9 mouse cellular contexts compared by ENCODE assay signal in the genomic region with DNA sequence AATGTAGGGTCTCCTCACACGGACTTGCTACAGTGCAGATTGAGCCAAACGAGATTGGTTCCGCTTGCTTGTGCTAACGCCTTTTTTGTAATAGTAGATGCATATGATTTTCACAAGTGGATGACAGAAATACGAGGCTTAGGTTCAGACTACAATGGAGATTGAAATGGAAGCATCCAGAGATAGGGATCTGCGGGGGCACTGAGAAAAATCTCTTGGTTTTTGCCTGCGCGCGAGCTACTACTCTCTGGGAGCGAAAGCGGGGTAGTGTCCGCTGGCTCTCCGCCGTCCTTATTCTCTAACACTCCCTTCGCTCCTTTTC. TPM values are rescaled to one million over a fixed set of nuclear protein-coding genes. Genes with fewer than 3 reads are reported as not detected.
A peak's percentile ranks its signal among the peaks of the same experiment; 100 is the strongest.
DNase-seq lines count a peak whose midpoint lies in the region; ATAC-seq lines count a peak whose summit lies in the region.
"Had no signal": no experiment of that assay in that cellular context is flagged by ENCODE, and none has a peak within 500 bp of the region (broad histone marks: within the 10 kb centered on the region; RNA-seq: fewer than 3 reads in every experiment).

No protein-coding gene starts in this region.

- peak overlapping the region; percentile 95 for H3K27ac ChIP-seq in kidney, embryonic 15.5 days
- H3K27ac ChIP-seq in embryonic facial prominence, embryonic 10.5 days (replicated peaks), result peak overlapping the region; percentile 99
- peak overlapping the region; percentile 87 for H3K27ac ChIP-seq in intestine, embryonic 14.5 days (ENCODE audit: low read depth)
- peak overlapping the region; percentile 85 for H3K27ac ChIP-seq in midbrain, embryonic 16.5 days (ENCODE audit: low read length)

- peaks cover 38% of the 10 kb centered on the region for H3K4me1 ChIP-seq in kidney, embryonic 15.5 days
- peaks cover 44% of the 10 kb centered on the region for H3K4me1 ChIP-seq in embryonic facial prominence, embryonic 10.5 days
- H3K4me1 ChIP-seq in intestine, embryonic 14.5 days (replicated peaks; ENCODE audit: control insufficient read depth, insufficient read depth, low read length), result peaks cover 18% of the 10 kb centered on the region
- peaks cover 29% of the 10 kb centered on the region for H3K4me1 ChIP-seq in midbrain, embryonic 16.5 days (ENCODE audit: control insufficient read depth, insufficient read depth, low read length)

- 4% methylated on average over 15 of the region's 15 CpGs for WGBS in kidney, embryonic 15.5 days
- WGBS in embryonic facial prominence, embryonic 10.5 days, result 8% methylated on average over 15 of the region's 15 CpGs
- 4% methylated on average over 15 of the region's 15 CpGs for WGBS in intestine, embryonic 14.5 days
- WGBS in midbrain, embryonic 16.5 days, result 5% methylated on average over 15 of the region's 15 CpGs

- no peak for DNase-seq in kidney, postnatal 14 days
- no peak for DNase-seq in embryonic facial prominence, embryonic 10.5 days (ENCODE audit: low spot score)
- no peak for DNase-seq in intestine, embryonic 14.5 days (ENCODE audit: low spot score)
- DNase-seq in layer of hippocampus, postnatal 10 days (ENCODE audit: low spot score in 2 of 2), result no peak
- no peak for DNase-seq in layer of hippocampus, adult 8-10 months (ENCODE audit: low spot score in 2 of 2)

- H3K4me3 ChIP-seq in kidney, embryonic 15.5 days (replicated peaks), result peak overlapping the region; percentile 87
- H3K4me3 ChIP-seq in embryonic facial prominence, embryonic 10.5 days, result peak overlapping the region; percentile 100
- peak overlapping the region; percentile 100 for H3K4me3 ChIP-seq in intestine, embryonic 14.5 days (ENCODE audit: low read depth, low read length)
- H3K4me3 ChIP-seq in midbrain, embryonic 16.5 days (ENCODE audit: low read depth, low read length), result peak overlapping the region; percentile 83

- peaks cover 33% of the 10 kb centered on the region for H3K36me3 ChIP-seq in kidney, embryonic 15.5 days
- H3K36me3 ChIP-seq in embryonic facial prominence, embryonic 10.5 days (replicated peaks), result peaks cover 34% of the 10 kb centered on the region
- H3K36me3 ChIP-seq in intestine, embryonic 14.5 days (ENCODE audit: control insufficient read depth, insufficient read depth, low read length), result peaks cover 34% of the 10 kb centered on the region
- H3K36me3 ChIP-seq in midbrain, embryonic 16.5 days (ENCODE audit: control insufficient read depth, insufficient read depth, low read length), result peaks cover 21% of the 10 kb centered on the region

- no peaks in the 10 kb centered on the region for H3K9me3 ChIP-seq in kidney, embryonic 15.5 days (replicated peaks)
- no peaks in the 10 kb centered on the region for H3K9me3 ChIP-seq in embryonic facial prominence, embryonic 10.5 days
- H3K9me3 ChIP-seq in intestine, embryonic 14.5 days (ENCODE audit: control insufficient read depth, low read length), result no peaks in the 10 kb centered on the region
- no peaks in the 10 kb centered on the region for H3K9me3 ChIP-seq in midbrain, embryonic 16.5 days (replicated peaks; ENCODE audit: control insufficient read depth, low read length, poor library complexity, severe bottlenecking)

- H3K9ac ChIP-seq in kidney, embryonic 15.5 days, result peak overlapping the region; percentile 98
- peak overlapping the region; percentile 100 for H3K9ac ChIP-seq in intestine, embryonic 14.5 days (ENCODE audit: low read length)
- peak overlapping the region; percentile 98 for H3K9ac ChIP-seq in midbrain, embryonic 16.5 days (ENCODE audit: low read depth, low read length)

- peak overlapping the region; percentile 66 for H3K4me2 ChIP-seq in kidney, embryonic 15.5 days
- peak overlapping the region; percentile 98 for H3K4me2 ChIP-seq in intestine, embryonic 14.5 days (ENCODE audit: low read length)
- peak overlapping the region; percentile 71 for H3K4me2 ChIP-seq in midbrain, embryonic 16.5 days (ENCODE audit: low read length)

- ATAC-seq in kidney, embryonic 15.5 days (replicated peaks; ENCODE audit: low FRiP score), result no peak
- no peak; the same call in 1 of the 2 replicates for ATAC-seq in intestine, embryonic 14.5 days (replicated peaks; ENCODE audit: low FRiP score, low TSS enrichment, low read depth)
- ATAC-seq in midbrain, embryonic 16.5 days, result no peak
- no peak for ATAC-seq in monocyte, adult 5-6 weeks (replicated peaks; ENCODE audit: insufficient number of reproducible peaks, low FRiP score, low TSS enrichment, poor library complexity, severe bottlenecking)

- H3K27me3 ChIP-seq in kidney, embryonic 15.5 days, result no peaks in the 10 kb centered on the region
- H3K27me3 ChIP-seq in embryonic facial prominence, embryonic 10.5 days (replicated peaks; ENCODE audit: low read depth, poor library complexity, severe bottlenecking), result peaks cover 7% of the 10 kb centered on the region
- no peaks in the 10 kb centered on the region for H3K27me3 ChIP-seq in intestine, embryonic 14.5 days (replicated peaks; ENCODE audit: control insufficient read depth, insufficient read depth, low read length)
- H3K27me3 ChIP-seq in midbrain, embryonic 16.5 days (ENCODE audit: control insufficient read depth, insufficient read depth, low read depth, low read length), result no peaks in the 10 kb centered on the region

RNA-seq across cellular contexts. Expression of a gene that starts 0.3 kb away (rescaled TPM):
- 1,072 and 1,152 TPM in 2 replicates for polyA plus RNA-seq in kidney, embryonic 15.5 days (2015; fragmentation: Nextera tagmentation; extraction: Ambion mirVana)
- polyA plus RNA-seq in embryonic facial prominence, embryonic 10.5 days (2016; fragmentation: Nextera tagmentation; extraction: Ambion mirVana), result 1,206 and 1,219 TPM in 2 replicates
- polyA plus RNA-seq in intestine, embryonic 14.5 days (2014; fragmentation: Nextera tagmentation; extraction: Ambion mirVana), result 1,242 TPM in 2 replicates
- 583 and 598 TPM in 2 replicates for polyA plus RNA-seq in midbrain, embryonic 16.5 days (2015; fragmentation: Nextera tagmentation; extraction: Ambion mirVana)
- 1,171 to 1,260 TPM (median 1,185 TPM) in 3 replicates for total RNA-seq in monocyte, adult 5-6 weeks (2017)
- total RNA-seq in layer of hippocampus, postnatal 10 days (2021), result 100 to 1,000 TPM; 648 to 672 TPM
- 100 to 1,000 TPM; 520 to 711 (median 600) TPM for total RNA-seq in layer of hippocampus, adult 8-10 months (2022)

RNA-seq across cellular contexts. Expression of a gene that starts 3.4 kb away (rescaled TPM):
- polyA plus RNA-seq in kidney, embryonic 15.5 days (2015; fragmentation: Nextera tagmentation; extraction: Ambion mirVana), result 14.6 and 15.2 TPM in 2 replicates
- polyA plus RNA-seq in embryonic facial prominence, embryonic 10.5 days (2016; fragmentation: Nextera tagmentation; extraction: Ambion mirVana), result 5.3 and 5.7 TPM in 2 replicates
- polyA plus RNA-seq in intestine, embryonic 14.5 days (2014; fragmentation: Nextera tagmentation; extraction: Ambion mirVana), result 7.5 and 8.0 TPM in 2 replicates
- polyA plus RNA-seq in midbrain, embryonic 16.5 days (2015; fragmentation: Nextera tagmentation; extraction: Ambion mirVana), result 73.2 and 77.6 TPM in 2 replicates
- 1.6 to 3.5 TPM (median 3.3 TPM) in 3 replicates for total RNA-seq in monocyte, adult 5-6 weeks (2017)
- 100 to 1,000 TPM; 118 TPM for total RNA-seq in layer of hippocampus, postnatal 10 days (2021)
- 100 to 1,000 TPM; 123 to 145 (median 134) TPM for total RNA-seq in layer of hippocampus, adult 8-10 months (2022)

RNA-seq across cellular contexts. Expression of a gene that starts 27.1 kb away (rescaled TPM):
- 3.7 and 4.3 TPM in 2 replicates for polyA plus RNA-seq in kidney, embryonic 15.5 days (2015; fragmentation: Nextera tagmentation; extraction: Ambion mirVana)
- polyA plus RNA-seq in embryonic facial prominence, embryonic 10.5 days (2016; fragmentation: Nextera tagmentation; extraction: Ambion mirVana), result 0.25 and 0.47 TPM in 2 replicates
- 0.35 and 0.43 TPM in 2 replicates for polyA plus RNA-seq in intestine, embryonic 14.5 days (2014; fragmentation: Nextera tagmentation; extraction: Ambion mirVana)
- 2.6 and 4.0 TPM in 2 replicates for polyA plus RNA-seq in midbrain, embryonic 16.5 days (2015; fragmentation: Nextera tagmentation; extraction: Ambion mirVana)
- total RNA-seq in monocyte, adult 5-6 weeks (2017), result 1.1 TPM in 1 of 3 replicates, not detected in the others
- total RNA-seq in layer of hippocampus, postnatal 10 days (2021), result 10 to 100 TPM; 13.0 to 14.9 TPM
- total RNA-seq in layer of hippocampus, adult 8-10 months (2022), result 10 to 100 TPM; 47.7 to 56.4 (median 52.4) TPM
- total RNA-seq: granulocyte monocyte progenitor cell, adult 5-6 weeks had no signal

RNA-seq across cellular contexts. Expression of a gene that starts 30.2 kb away (rescaled TPM):
- polyA plus RNA-seq in kidney, embryonic 15.5 days (2015; fragmentation: Nextera tagmentation; extraction: Ambion mirVana), result 9.9 and 10.1 TPM in 2 replicates
- 15.6 and 19.2 TPM in 2 replicates for polyA plus RNA-seq in embryonic facial prominence, embryonic 10.5 days (2016; fragmentation: Nextera tagmentation; extraction: Ambion mirVana)
- 9.6 and 13.8 TPM in 2 replicates for polyA plus RNA-seq in intestine, embryonic 14.5 days (2014; fragmentation: Nextera tagmentation; extraction: Ambion mirVana)
- polyA plus RNA-seq in midbrain, embryonic 16.5 days (2015; fragmentation: Nextera tagmentation; extraction: Ambion mirVana), result 6.3 and 8.4 TPM in 2 replicates
- total RNA-seq in monocyte, adult 5-6 weeks (2017), result 67.7 to 97.0 TPM (median 83.6 TPM) in 3 replicates
- 1 to 10 TPM; 2.0 to 2.1 TPM for total RNA-seq in layer of hippocampus, postnatal 10 days (2021)
- total RNA-seq in layer of hippocampus, adult 8-10 months (2022), result 1 to 10 TPM in 3 of 4 experiments, under 1 TPM in 1; 0.59 to 1.5 (median 1.3) TPM

RNA-seq across cellular contexts. Expression of a gene that starts 40.0 kb away (rescaled TPM):
- polyA plus RNA-seq in kidney, embryonic 15.5 days (2015; fragmentation: Nextera tagmentation; extraction: Ambion mirVana), result 1.7 and 2.0 TPM in 2 replicates
- polyA plus RNA-seq in embryonic facial prominence, embryonic 10.5 days (2016; fragmentation: Nextera tagmentation; extraction: Ambion mirVana), result 0.07 and 0.13 TPM in 2 replicates
- polyA plus RNA-seq in intestine, embryonic 14.5 days (2014; fragmentation: Nextera tagmentation; extraction: Ambion mirVana), result 0.09 and 0.30 TPM in 2 replicates
- 2.7 and 3.1 TPM in 2 replicates for polyA plus RNA-seq in midbrain, embryonic 16.5 days (2015; fragmentation: Nextera tagmentation; extraction: Ambion mirVana)
- total RNA-seq in monocyte, adult 5-6 weeks (2017), result 1.6 to 2.8 TPM (median 2.4 TPM) in 3 replicates
- 1 to 10 TPM; 6.8 to 7.1 TPM for total RNA-seq in layer of hippocampus, postnatal 10 days (2021)
- 10 to 100 TPM; 18.0 to 21.1 (median 19.8) TPM for total RNA-seq in layer of hippocampus, adult 8-10 months (2022)
